Mouse (Mus musculus) thymus, postnatal 14 days (tissue): ENCODE measurements around the gene Slc9c1.
"Not testable (repeated sequence)": the region's sequence is repeated elsewhere in the genome, so short reads cannot be mapped to it uniquely, and the experiment has no call there.

Source experiments
- DNase-seq: peaks from one replicate; pipeline ENCODE4 v3.0.0; 2021

Gene Slc9c1

GRCm38 (mm10) chr16:45535009-45535408 is at the start of gene Slc9c1:
TSS of gene Slc9c1 (plus strand) at chr16:45535309.
- DNase-seq, result no peak

- no peak for DNase-seq
Observed at GRCm38 (mm10) chr16:45492927-45493326, 42.2 kb upstream of the Slc9c1 start, which contains the start of gene Gm609. TSS of gene Gm609 (minus strand) at chr16:45492969.

- DNase-seq, result no peak
Observed at GRCm38 (mm10) chr16:45495326-45495725, 39.8 kb upstream of the Slc9c1 start.

GRCm38 (mm10) chr16:45525551-45525950 is 9.6 kb upstream of the Slc9c1 start:
- no peak for DNase-seq

- DNase-seq, result no peak
Observed at GRCm38 (mm10) chr16:45531950-45532349, 3.2 kb upstream of the Slc9c1 start, which contains the start of gene Gm17783. TSS of gene Gm17783 (minus strand) at chr16:45532050.

GRCm38 (mm10) chr16:45538342-45538741 is 3.2 kb downstream of the Slc9c1 start:
- not testable (repeated sequence) for DNase-seq

GRCm38 (mm10) chr16:45542108-45542507 is 7.0 kb downstream of the Slc9c1 start:
- DNase-seq, result no peak

GRCm38 (mm10) chr16:45544341-45544740 is 9.2 kb downstream of the Slc9c1 start:
- peak; percentile 31 for DNase-seq

- DNase-seq, result no peak
Observed at GRCm38 (mm10) chr16:45547982-45548381, 12.9 kb downstream of the Slc9c1 start.

- no peak for DNase-seq
Observed at GRCm38 (mm10) chr16:45551579-45551978, 16.5 kb downstream of the Slc9c1 start.

GRCm38 (mm10) chr16:45561747-45562146 is 26.6 kb downstream of the Slc9c1 start:
- DNase-seq, result no peak

- DNase-seq, result no peak
Observed at GRCm38 (mm10) chr16:45572307-45572706, 37.2 kb downstream of the Slc9c1 start.

- DNase-seq, result peak; percentile 7
Observed at GRCm38 (mm10) chr16:45579883-45580282, 44.8 kb downstream of the Slc9c1 start.

- peak; percentile 56 for DNase-seq
Observed at GRCm38 (mm10) chr16:45582512-45582911, 47.4 kb downstream of the Slc9c1 start.

- no peak for DNase-seq
Observed at GRCm38 (mm10) chr16:45593656-45594055, 58.5 kb downstream of the Slc9c1 start.

GRCm38 (mm10) chr16:45595494-45595893 is 60.4 kb downstream of the Slc9c1 start:
- DNase-seq, result no peak

- no peak for DNase-seq
Observed at GRCm38 (mm10) chr16:45608481-45608954, 73.4 kb downstream of the Slc9c1 start.

GRCm38 (mm10) chr16:45609300-45609699 is 74.2 kb downstream of the Slc9c1 start:
- peak; percentile 21 for DNase-seq

- no peak for DNase-seq
Observed at GRCm38 (mm10) chr16:45610267-45610666, 75.2 kb downstream of the Slc9c1 start, which contains the start of gene Gcsam. TSS of gene Gcsam (plus strand) at chr16:45610380.

GRCm38 (mm10) chr16:45613247-45613646 is 78.1 kb downstream of the Slc9c1 start:
- no peak for DNase-seq

GRCm38 (mm10) chr16:45615944-45616343 is 80.8 kb downstream of the Slc9c1 start:
- DNase-seq, result no peak

- no peak for DNase-seq
Observed at GRCm38 (mm10) chr16:45619751-45620375, 84.8 kb downstream of the Slc9c1 start.

GRCm38 (mm10) chr16:45623230-45623629 is 88.1 kb downstream of the Slc9c1 start:
- DNase-seq, result no peak

GRCm38 (mm10) chr16:45624791-45625190 is 89.7 kb downstream of the Slc9c1 start:
- no peak for DNase-seq

GRCm38 (mm10) chr16:45625342-45625741 is 90.2 kb downstream of the Slc9c1 start:
- no peak for DNase-seq
